Mouse (Mus musculus) stomach, embryonic 15.5 days (tissue): ENCODE results near the gene Apol7a. TPM values are rescaled to one million over a fixed set of nuclear protein-coding genes. Genes with fewer than 3 reads are reported as not detected.
A peak's percentile ranks its signal among the peaks of the same experiment; 100 is the strongest.

Source experiments
- ATAC-seq: fragments of 200-750 bp; cut with Nextera tagmentation; 2 replicates; pipeline ENCODE4 v1.8.0; 2017; ENCODE audit warnings: low read depth, moderate number of reproducible peaks, moderate TSS enrichment; ENCODE audit not compliant: insufficient read depth, low FRiP score
- H3K27ac ChIP-seq: fragments of 300-500 bp; sonication (generic); 2 replicates; pipeline ENCODE4 v1.5.1; 2015; ENCODE audit warnings: mild to moderate bottlenecking, inconsistent platforms
- H3K27me3 ChIP-seq: fragments of 300-500 bp; sonication (generic); replicated peaks from 2 replicates; pipeline ENCODE4 v1.6.1; 2015; ENCODE audit warnings: inconsistent platforms
- H3K36me3 ChIP-seq: fragments of 300-500 bp; sonication (generic); 2 replicates; pipeline ENCODE4 v1.6.1; 2015; ENCODE audit warnings: inconsistent platforms
- H3K4me1 ChIP-seq: fragments of 300-500 bp; sonication (generic); 2 replicates; pipeline ENCODE4 v1.6.1; 2015; ENCODE audit warnings: inconsistent platforms
- H3K4me2 ChIP-seq: fragments of 300-500 bp; sonication (generic); 2 replicates; pipeline ENCODE4 v1.6.1; 2015; ENCODE audit warnings: mild to moderate bottlenecking, inconsistent platforms
- H3K4me3 ChIP-seq: fragments of 300-500 bp; sonication (generic); replicated peaks from 2 replicates; pipeline ENCODE4 v1.5.1; 2015; ENCODE audit warnings: inconsistent platforms
- H3K9ac ChIP-seq: fragments of 300-500 bp; sonication (generic); 2 replicates; pipeline ENCODE4 v1.6.1; 2015; ENCODE audit warnings: inconsistent platforms
- H3K9me3 ChIP-seq: fragments of 300-500 bp; sonication (generic); 2 replicates; pipeline ENCODE4 v1.6.1; 2016; ENCODE audit warnings: inconsistent platforms
- WGBS: fragments of 180-500 bp; shearing (Covaris S2); methylation state at CpG from one replicate; pipeline ENCODE4 v1.1.7; 2015; 5-methylcytosine and 5-hydroxymethylcytosine counted together
- polyA plus RNA-seq: library from polyadenylated mRNA; unstranded; fragments of >200 nt; fragmentation: Nextera tagmentation; extraction: Ambion mirVana; gene quantifications from 2 replicates; pipeline ENCODE4 v1.2.1, GENCODE M21; 2015

Apol7a gene
- polyA plus RNA-seq, 1 experiment from 2014 or later, result 4.9 TPM

DNA sequence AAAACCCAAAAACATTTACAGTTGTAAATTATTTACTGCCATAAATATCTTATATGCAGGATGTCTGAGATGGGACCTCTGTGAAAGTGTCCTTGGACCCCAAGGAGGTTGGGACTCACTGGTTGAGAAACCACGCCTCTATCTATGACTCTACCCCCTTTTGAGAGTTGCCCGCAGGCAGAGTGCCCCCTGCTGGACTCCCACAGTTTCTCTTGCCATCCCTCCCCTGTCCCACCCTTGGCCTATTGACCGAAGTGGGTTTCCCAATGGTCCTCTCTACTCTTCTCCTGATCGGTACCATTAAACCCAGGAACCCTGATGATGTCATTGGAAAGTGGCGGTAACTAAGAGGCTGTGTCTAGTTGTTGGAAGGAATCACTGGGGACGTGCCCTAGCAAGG, 56.9 kb downstream of the Apol7a start:
- no peak overlapping the region for H3K9ac ChIP-seq
- no peak for ATAC-seq
- H3K4me1 ChIP-seq, result peaks cover 27% of the 10 kb centered on the region
- WGBS, result 85% methylated on average over 6 of the region's 6 CpGs
- H3K4me2 ChIP-seq, result no peak overlapping the region
- no peaks in the 10 kb centered on the region for H3K36me3 ChIP-seq
- H3K27ac ChIP-seq, result no peak overlapping the region
- no peaks in the 10 kb centered on the region for H3K9me3 ChIP-seq
- H3K27me3 ChIP-seq, result no peaks in the 10 kb centered on the region
- H3K4me3 ChIP-seq, result no peak overlapping the region

DNA sequence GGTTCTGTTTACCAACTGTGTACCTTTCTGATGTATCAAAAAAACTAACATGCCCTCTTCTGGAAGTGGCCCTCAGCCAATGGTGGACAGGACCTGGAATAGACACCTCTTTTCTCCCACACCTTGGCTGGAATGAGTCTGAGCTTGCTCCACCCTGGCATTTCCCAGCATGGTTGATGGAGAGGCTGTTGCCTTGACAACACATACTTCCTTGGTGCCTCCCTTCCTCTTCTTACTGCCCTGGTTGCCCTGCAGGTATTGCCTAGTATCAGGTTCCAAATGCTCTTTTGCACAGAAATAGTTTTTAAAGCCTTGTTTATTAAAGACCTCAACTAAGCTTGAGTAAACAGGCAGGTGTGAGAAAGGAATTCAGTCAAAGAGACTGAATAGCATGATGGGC, 58.3 kb downstream of the Apol7a start:
- no peak for ATAC-seq

DNA sequence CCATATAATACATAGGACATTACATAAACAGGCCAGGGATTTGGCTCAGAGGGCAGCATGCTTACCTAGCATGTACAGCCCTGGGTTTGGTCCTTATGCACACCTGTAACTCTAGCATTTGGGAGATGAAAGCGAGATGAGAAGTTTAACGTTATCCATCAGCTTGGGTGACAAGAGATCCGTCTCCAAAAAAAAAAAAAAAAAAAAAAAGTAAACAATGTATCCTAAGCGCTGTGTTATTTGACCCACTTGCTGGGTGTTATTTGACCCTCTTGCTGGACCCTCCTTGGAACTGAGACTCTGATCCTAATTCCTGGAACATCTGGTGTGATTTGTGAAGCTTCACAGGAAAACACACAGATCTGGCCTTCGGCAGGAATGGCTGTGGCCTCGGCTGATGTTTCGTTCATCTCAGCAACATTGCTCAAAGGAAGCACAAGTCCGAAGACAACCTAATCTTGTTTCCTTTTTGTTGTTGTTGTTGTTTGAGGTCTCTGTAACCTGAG, 59.9 kb downstream of the Apol7a start:
- Histone ChIP-seq H3K4me2 (no peak overlapping the region), H3K27me3 (no peaks in the 10 kb centered on the region), H3K4me3 (no peak overlapping the region), H3K9ac (no peak overlapping the region), H3K4me1 (peaks cover 33% of the 10 kb centered on the region), H3K36me3 (no peaks in the 10 kb centered on the region), H3K9me3 (no peaks in the 10 kb centered on the region), H3K27ac (peak overlapping the region; percentile 58; the same call in 1 of the 2 replicates)
- no peak for ATAC-seq
- 34% methylated on average over 8 of the region's 8 CpGs for WGBS

More for the DNA sequence above, 58.3 kb downstream of the Apol7a start:
- H3K27ac ChIP-seq, result no peak overlapping the region
- no peak overlapping the region for H3K4me3 ChIP-seq
- no peaks in the 10 kb centered on the region for H3K9me3 ChIP-seq
- no peak overlapping the region for H3K4me2 ChIP-seq
- no peaks in the 10 kb centered on the region for H3K36me3 ChIP-seq
- no peak overlapping the region for H3K9ac ChIP-seq
- H3K27me3 ChIP-seq, result no peaks in the 10 kb centered on the region
- peaks cover 38% of the 10 kb centered on the region for H3K4me1 ChIP-seq

DNA sequence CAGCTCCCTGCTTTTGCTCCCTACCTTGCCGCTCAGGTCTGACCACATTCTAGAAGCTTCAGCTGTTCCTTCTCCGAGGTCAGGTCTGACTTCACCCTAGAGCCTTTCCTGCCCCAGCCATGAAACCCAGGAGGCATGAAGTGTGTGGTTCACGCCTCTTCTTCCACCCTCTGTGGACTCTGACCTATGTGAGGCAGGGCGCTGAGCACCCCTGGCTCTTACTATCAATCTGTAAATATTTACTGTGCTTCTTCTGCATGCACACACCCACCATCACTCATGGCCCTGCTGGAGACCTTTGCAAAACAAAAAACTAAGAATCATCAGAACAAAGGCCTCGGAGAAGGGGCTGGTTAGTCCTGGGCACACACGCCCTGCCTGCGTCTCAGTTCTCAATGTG, 60.5 kb downstream of the Apol7a start:
- Histone ChIP-seq H3K4me1 (peaks cover 27% of the 10 kb centered on the region), H3K27me3 (no peaks in the 10 kb centered on the region), H3K27ac (peak overlapping the region; percentile 58), H3K9ac (no peak overlapping the region), H3K4me2 (0 out of 2 replicates have a peak overlapping the region, but pooled peaks have one; percentile 13), H3K4me3 (no peak overlapping the region), H3K9me3 (no peaks in the 10 kb centered on the region), H3K36me3 (no peaks in the 10 kb centered on the region)
- peak; percentile 72 for ATAC-seq
- 53% methylated on average over 7 of the region's 7 CpGs for WGBS

Other genes starting within 250 kb of the Apol7a start
- gene Rbfox2, start 92.1 kb downstream of the Apol7a start, polyA plus RNA-seq, result 54.2 and 56.8 TPM in 2 replicates
- 0.14 and 0.27 TPM in 2 replicates for gene Apol9a, start 12.0 kb upstream of the Apol7a start, polyA plus RNA-seq
- gene Apol7b, start 48.4 kb upstream of the Apol7a start, polyA plus RNA-seq, result 0.24 TPM in 1 of 2 replicates, not detected in the other
- 0.04 and 0.08 TPM in 2 replicates for gene Apol10a, start 77.9 kb upstream of the Apol7a start, polyA plus RNA-seq
- not detected in 2 replicates for gene Apol11a, start 109.2 kb upstream of the Apol7a start, polyA plus RNA-seq
- gene Apol7c, start 134.2 kb upstream of the Apol7a start, polyA plus RNA-seq, result 0.46 and 1.1 TPM in 2 replicates
- not detected in 2 replicates for gene 1700025B11Rik, start 162.8 kb upstream of the Apol7a start, polyA plus RNA-seq
- gene Apol10b, start 197.0 kb upstream of the Apol7a start, polyA plus RNA-seq, result 0.28 and 0.37 TPM in 2 replicates
- not detected in 2 replicates for gene Gm36245, start 200.1 kb upstream of the Apol7a start, polyA plus RNA-seq
- gene Apol11b, start 244.2 kb upstream of the Apol7a start, polyA plus RNA-seq, result 0.09 and 0.31 TPM in 2 replicates